Comparison of ENCODE assay signal across 8 mouse cellular contexts in the genomic region with DNA sequence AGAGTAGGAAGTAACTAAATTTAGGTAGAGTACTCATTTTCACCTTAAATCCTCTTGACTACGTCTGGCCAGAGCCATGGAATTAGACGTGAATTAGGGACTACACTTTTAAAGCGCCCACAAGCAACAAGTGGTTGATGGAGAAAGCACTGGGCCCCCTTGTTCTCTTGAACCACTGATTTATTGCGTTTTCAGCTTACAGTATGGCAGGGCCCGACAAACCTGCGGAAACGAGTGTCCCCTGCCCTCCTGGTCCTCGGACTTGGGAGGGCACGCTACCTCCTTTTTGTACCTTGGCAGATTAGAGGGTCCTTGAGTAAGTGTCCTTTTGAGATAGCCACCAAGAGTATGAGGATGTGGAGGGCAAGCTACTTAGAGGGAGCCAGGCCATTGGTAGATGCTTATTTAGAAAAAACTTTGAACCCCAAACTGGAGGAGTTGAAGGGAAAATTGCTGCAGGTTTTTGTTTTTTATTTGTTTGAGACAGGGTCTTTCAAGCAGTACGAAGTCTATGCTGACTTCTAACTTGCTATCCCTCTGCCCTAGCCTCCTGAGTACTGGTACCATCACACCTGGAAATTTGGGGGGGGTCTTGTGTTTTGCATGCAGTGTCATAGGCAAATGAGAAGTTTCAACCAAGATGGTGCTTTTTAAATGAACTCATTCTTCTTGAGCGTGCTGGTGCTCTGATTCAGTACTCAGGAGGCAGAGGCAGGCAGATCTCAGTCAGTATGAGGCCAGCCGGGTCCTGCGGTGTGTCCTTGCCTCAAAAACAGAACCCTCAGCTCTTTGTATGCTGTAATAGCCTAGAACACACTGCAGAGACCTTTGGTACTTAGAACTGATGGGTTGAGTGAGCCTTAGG. TPM values are rescaled to one million over a fixed set of nuclear protein-coding genes. Genes with fewer than 3 reads are reported as not detected.
A peak's percentile ranks its signal among the peaks of the same experiment; 100 is the strongest.
DNase-seq lines count a peak whose midpoint lies in the region; ATAC-seq and TF ChIP-seq lines count a peak whose summit lies in the region.

No protein-coding gene starts in this region.

- peaks cover 2% of the 10 kb centered on the region; the same call in 1 of the 2 replicates for H3K36me3 ChIP-seq in heart, embryonic 10.5 days
- H3K36me3 ChIP-seq in C2C12 (ENCODE audit: control insufficient read depth, insufficient read depth): peaks cover 48% of the 10 kb centered on the region
- H3K36me3 ChIP-seq in forebrain, embryonic 13.5 days (ENCODE audit: poor library complexity, severe bottlenecking): 0 out of 2 replicates have a peak, but pooled peaks cover 5% of the 10 kb centered on the region
- peaks cover 7% of the 10 kb centered on the region for H3K36me3 ChIP-seq in liver, embryonic 16.5 days (ENCODE audit: control insufficient read depth, insufficient read depth)

- H3K9ac ChIP-seq in forebrain, embryonic 13.5 days: peak overlapping the region; percentile 99
- H3K9ac ChIP-seq in liver, embryonic 16.5 days (ENCODE audit: low read depth, low read length): peak overlapping the region; percentile 98

- peak overlapping the region; percentile 92 for H3K4me3 ChIP-seq in heart, embryonic 10.5 days
- H3K4me3 ChIP-seq in C2C12 (ENCODE audit: insufficient read depth, poor library complexity, severe bottlenecking): peak overlapping the region; percentile 72
- H3K4me3 ChIP-seq in forebrain, embryonic 13.5 days: peak overlapping the region; percentile 91
- peak overlapping the region; percentile 92 for H3K4me3 ChIP-seq in liver, embryonic 16.5 days (ENCODE audit: low read depth, low read length)

- H3K79me2 ChIP-seq in C2C12 (ENCODE audit: control insufficient read depth, insufficient read depth): peaks cover 69% of the 10 kb centered on the region

- no peak for ATAC-seq in forebrain, embryonic 13.5 days
- no peak for ATAC-seq in liver, embryonic 16.5 days (ENCODE audit: low read depth)

- 32% methylated on average over 13 of the region's 13 CpGs for WGBS in heart, embryonic 10.5 days
- WGBS in forebrain, embryonic 13.5 days: 37% methylated on average over 13 of the region's 13 CpGs
- WGBS in liver, embryonic 16.5 days (ENCODE audit: insufficient replicate concordance): 12% methylated on average over 13 of the region's 13 CpGs

- H3K27me3 ChIP-seq in heart, embryonic 10.5 days (ENCODE audit: insufficient read depth, poor library complexity, severe bottlenecking): no peaks in the 10 kb centered on the region
- no peaks in the 10 kb centered on the region for H3K27me3 ChIP-seq in C2C12 (ENCODE audit: control insufficient read depth, insufficient read depth, insufficient read length)
- H3K27me3 ChIP-seq in forebrain, embryonic 13.5 days: no peaks in the 10 kb centered on the region
- H3K27me3 ChIP-seq in liver, embryonic 16.5 days (ENCODE audit: control insufficient read depth, insufficient read depth, low read depth, low read length): no peaks in the 10 kb centered on the region

- peaks cover 53% of the 10 kb centered on the region for H3K4me1 ChIP-seq in heart, embryonic 10.5 days
- peaks cover 63% of the 10 kb centered on the region for H3K4me1 ChIP-seq in forebrain, embryonic 13.5 days
- peaks cover 69% of the 10 kb centered on the region for H3K4me1 ChIP-seq in liver, embryonic 16.5 days (ENCODE audit: control insufficient read depth, low read depth, low read length)

- no peak for TF ChIP-seq CTCF in C2C12 (IDR thresholded peaks at IDR 0.05; ENCODE audit: control insufficient read depth, insufficient read depth, insufficient read length)

- peak overlapping the region; percentile 100 for H3K27ac ChIP-seq in heart, embryonic 10.5 days
- peak overlapping the region; percentile 99 for H3K27ac ChIP-seq in forebrain, embryonic 13.5 days
- peak overlapping the region; percentile 98 for H3K27ac ChIP-seq in liver, embryonic 16.5 days (ENCODE audit: low read length)

- peaks cover 59% of the 10 kb centered on the region for H3K79me3 ChIP-seq in C2C12 (ENCODE audit: low read depth)

- no peak for DNase-seq in heart, embryonic 10.5 days (ENCODE audit: low spot score)
- no peak for DNase-seq in heart, adult 11 months
- DNase-seq in spleen, postnatal 36 days (ENCODE audit: low spot score in 2 of 2): no peak
- DNase-seq in gastrocnemius, postnatal 25 days: no peak
- DNase-seq in spleen, adult 12 weeks (ENCODE audit: low spot score): no peak

- H3ac ChIP-seq in C2C12 (ENCODE audit: control insufficient read depth, insufficient read length, low read depth): peak overlapping the region; percentile 94

- peak overlapping the region; percentile 90 for H3K4me2 ChIP-seq in forebrain, embryonic 13.5 days
- H3K4me2 ChIP-seq in liver, embryonic 16.5 days (ENCODE audit: low read depth, low read length): peak overlapping the region; percentile 80

- H3K9me3 ChIP-seq in heart, embryonic 10.5 days: no peaks in the 10 kb centered on the region
- H3K9me3 ChIP-seq in forebrain, embryonic 13.5 days (replicated peaks): no peaks in the 10 kb centered on the region
- no peaks in the 10 kb centered on the region for H3K9me3 ChIP-seq in liver, embryonic 16.5 days (replicated peaks; ENCODE audit: control insufficient read depth, low read length)

TF ChIP-seq in C2C12, 6 proteins besides CTCF, POLR2A, EP300 and RAD21:
- TF ChIP-seq USF1 (IDR thresholded peaks at IDR 0.05; ENCODE audit: low read depth) (no peak), MAX (IDR thresholded peaks at IDR 0.05) (no peak), CEBPB (IDR thresholded peaks at IDR 0.05; ENCODE audit: low read depth) (no peak), MYOG (IDR thresholded peaks at IDR 0.05; ENCODE audit: control insufficient read depth, extremely low read depth, insufficient read length) (no peak), MYOD1 (IDR thresholded peaks at IDR 0.05; ENCODE audit: control insufficient read depth, insufficient read length, low read depth) (no peak), FOSL1 (IDR thresholded peaks at IDR 0.05; ENCODE audit: insufficient read depth, low read length, poor library complexity, severe bottlenecking) (no peak)

RNA-seq across cellular contexts. Expression of gene Anp32b, which starts 2.4 kb away (rescaled TPM):
- polyA plus RNA-seq in heart, embryonic 10.5 days (2016; fragmentation: Nextera tagmentation; extraction: Ambion mirVana): 246 and 343 TPM in 2 replicates
- 311 TPM for polyA plus RNA-seq in C2C12 (2012; fragmentation: generic; extraction: Trizol)
- 210 and 214 TPM in 2 replicates for polyA plus RNA-seq in forebrain, embryonic 13.5 days (2015; fragmentation: Nextera tagmentation; extraction: Ambion mirVana)
- 318 and 338 TPM in 2 replicates for polyA plus RNA-seq in liver, embryonic 16.5 days (2015; fragmentation: Nextera tagmentation; extraction: Ambion mirVana)
- 10 to 100 TPM; 54.1 to 59.9 TPM for total RNA-seq in gastrocnemius, postnatal 25 days (2021)

RNA-seq across cellular contexts. Expression of gene Nans, which starts 36.0 kb away (rescaled TPM):
- polyA plus RNA-seq in heart, embryonic 10.5 days (2016; fragmentation: Nextera tagmentation; extraction: Ambion mirVana): 78.3 and 89.1 TPM in 2 replicates
- polyA plus RNA-seq in C2C12 (2012; fragmentation: generic; extraction: Trizol): 115 TPM
- polyA plus RNA-seq in forebrain, embryonic 13.5 days (2015; fragmentation: Nextera tagmentation; extraction: Ambion mirVana): 71.0 and 74.0 TPM in 2 replicates
- 40.5 and 48.3 TPM in 2 replicates for polyA plus RNA-seq in liver, embryonic 16.5 days (2015; fragmentation: Nextera tagmentation; extraction: Ambion mirVana)
- 10 to 100 TPM; 16.9 to 21.1 TPM for total RNA-seq in gastrocnemius, postnatal 25 days (2021)

RNA-seq across cellular contexts. Expression of gene Hemgn, which starts 39.8 kb away (rescaled TPM):
- polyA plus RNA-seq in heart, embryonic 10.5 days (2016; fragmentation: Nextera tagmentation; extraction: Ambion mirVana): 35.8 and 50.0 TPM in 2 replicates
- polyA plus RNA-seq in C2C12 (2012; fragmentation: generic; extraction: Trizol): not detected
- 0.09 and 0.77 TPM in 2 replicates for polyA plus RNA-seq in forebrain, embryonic 13.5 days (2015; fragmentation: Nextera tagmentation; extraction: Ambion mirVana)
- 375 and 394 TPM in 2 replicates for polyA plus RNA-seq in liver, embryonic 16.5 days (2015; fragmentation: Nextera tagmentation; extraction: Ambion mirVana)
- total RNA-seq in gastrocnemius, postnatal 25 days (2021): not detected

Comparison
In these comparisons a context has a peak if more than half of its experiments do, and no peak if none do; other contexts are left out.
1. RNA of gene Hemgn, which starts 39.8 kb away (polyA plus RNA-seq): 375 to 394 TPM in liver, embryonic 16.5 days and 35.8 to 50.0 TPM in heart, embryonic 10.5 days; 0.09 to 0.77 TPM in forebrain, embryonic 13.5 days and not detected in C2C12 (single experiment); every median in the first group is over 10 times any median in the second.
2. Peak in every context shown above with its lines, with median percentiles within 50 percentile points of each other: H3K27ac ChIP-seq and H3K4me3 ChIP-seq.